Mouse (Mus musculus) stomach, postnatal 0 days (tissue): ENCODE measurements at regions not wholly inside any gene's neighbourhood (a gene's known extent, or its start where the extent isn't known, plus 50 kb on each side); places are given as distances from the start of the nearest gene placed in this dataset.

Experiments
- CTCF ChIP-seq: IDR thresholded peaks from 2 replicates; pipeline ENCODE4 v1.5.1; 2016; ENCODE audit warnings: antibody characterized with exemption, low read depth, mild to moderate bottlenecking, moderate library complexity
- EP300 ChIP-seq: optimal IDR thresholded peaks from 2 replicates; pipeline ENCODE3; 2016; ENCODE audit warnings: antibody characterized with exemption

GRCm38 (mm10) chr6:37643718-37644117 is 113.7 kb downstream of the Akr1d1 start:
- TF ChIP-seq CTCF (no peak), EP300 (no peak)
